ENCODE assay signal across 14 mouse cellular contexts in the genomic region with DNA sequence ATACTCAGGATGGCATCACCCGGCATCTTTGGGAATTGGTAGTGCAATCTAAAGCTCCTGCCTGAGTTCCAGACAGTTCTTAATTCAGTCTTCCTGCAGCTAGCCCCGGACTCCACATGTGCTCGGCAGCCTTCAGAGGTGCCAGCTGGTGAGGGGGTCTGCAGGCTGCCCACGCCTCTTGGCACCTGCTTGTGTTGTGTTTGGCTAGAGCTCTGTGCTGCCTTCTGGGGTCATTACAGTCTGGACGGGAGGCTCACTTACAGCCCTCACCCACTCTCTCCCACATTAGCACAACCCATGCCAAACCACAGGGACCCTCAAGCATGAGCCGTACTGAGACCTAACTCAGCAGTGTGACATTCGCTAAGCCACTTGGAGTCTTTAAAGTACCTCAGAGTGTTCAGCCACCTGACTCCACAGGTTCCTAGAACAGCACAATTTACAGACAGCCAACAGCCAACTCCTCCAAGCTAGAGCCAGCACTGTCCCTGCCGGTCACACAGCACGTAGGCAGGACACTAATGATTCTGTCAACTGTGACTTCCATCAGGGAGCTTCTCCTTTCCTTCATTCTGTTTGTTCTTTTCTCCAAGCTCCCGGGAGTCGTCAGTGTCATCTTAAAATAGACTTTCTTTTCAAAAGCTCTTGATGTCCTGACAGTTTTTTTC.
A peak's percentile ranks its signal among the peaks of the same experiment; 100 is the strongest.
DNase-seq lines count a peak whose midpoint lies in the region; ATAC-seq and TF ChIP-seq lines count a peak whose summit lies in the region.
"Had no signal": no experiment of that assay in that cellular context is flagged by ENCODE, and none has a peak within 500 bp of the region (broad histone marks: within the 10 kb centered on the region; RNA-seq: fewer than 3 reads in every experiment).

No protein-coding gene starts in this region.

- no peak for ATAC-seq in embryonic facial prominence, embryonic 13.5 days (ENCODE audit: insufficient number of reproducible peaks, insufficient read depth, low FRiP score, low TSS enrichment, low read depth)
- peak; percentile 81 for ATAC-seq in hindbrain, embryonic 16.5 days
- no peak for ATAC-seq in erythroblast, adult 5-6 weeks (replicated peaks; ENCODE audit: low FRiP score, poor library complexity, severe bottlenecking)
- no peak for ATAC-seq in kidney, embryonic 15.5 days (replicated peaks; ENCODE audit: low FRiP score)
- ATAC-seq: inflammation-experienced regulatory T-cells, adult 6 months had no signal

- no peak for TF ChIP-seq CTCF in brain, embryonic 14.5 days (IDR thresholded peaks at IDR 0.05; ENCODE audit: borderline replicate concordance, extremely low read depth, insufficient read depth, insufficient read length)

- peaks cover 40% of the 10 kb centered on the region for H3K4me1 ChIP-seq in embryonic facial prominence, embryonic 13.5 days
- peaks cover 23% of the 10 kb centered on the region for H3K4me1 ChIP-seq in embryonic facial prominence, embryonic 10.5 days
- no peaks in the 10 kb centered on the region; the same call in none of the 2 replicates for H3K4me1 ChIP-seq in hindbrain, embryonic 16.5 days (ENCODE audit: control insufficient read depth, insufficient read depth, low read depth, low read length)
- H3K4me1 ChIP-seq in kidney, embryonic 15.5 days, result peaks cover 5% of the 10 kb centered on the region
- H3K4me1 ChIP-seq: liver, embryonic 15.5 days had no signal

- H3K4me3 ChIP-seq in embryonic facial prominence, embryonic 13.5 days, result no peak overlapping the region
- no peak overlapping the region for H3K4me3 ChIP-seq in embryonic facial prominence, embryonic 10.5 days
- H3K4me3 ChIP-seq in hindbrain, embryonic 16.5 days (ENCODE audit: low read length), result no peak overlapping the region
- H3K4me3 ChIP-seq in kidney, embryonic 15.5 days (replicated peaks), result no peak overlapping the region
- H3K4me3 ChIP-seq: liver, embryonic 15.5 days had no signal

- no peak overlapping the region for H3K4me2 ChIP-seq in embryonic facial prominence, embryonic 13.5 days
- no peak overlapping the region for H3K4me2 ChIP-seq in hindbrain, embryonic 16.5 days (ENCODE audit: low read length)
- H3K4me2 ChIP-seq in kidney, embryonic 15.5 days, result no peak overlapping the region
- H3K4me2 ChIP-seq: liver, embryonic 15.5 days had no signal

- 81% methylated on average over 11 of the region's 11 CpGs for WGBS in embryonic facial prominence, embryonic 13.5 days
- WGBS in embryonic facial prominence, embryonic 10.5 days, result 82% methylated on average over 11 of the region's 11 CpGs
- WGBS in hindbrain, embryonic 16.5 days, result 46% methylated on average over 11 of the region's 11 CpGs
- WGBS in kidney, embryonic 15.5 days, result 77% methylated on average over 11 of the region's 11 CpGs

- H3K36me3 ChIP-seq in embryonic facial prominence, embryonic 13.5 days, result 0 out of 2 replicates have a peak, but pooled peaks cover 6% of the 10 kb centered on the region
- H3K36me3 ChIP-seq in embryonic facial prominence, embryonic 10.5 days (replicated peaks), result peaks cover 4% of the 10 kb centered on the region; the same call in 1 of the 2 replicates
- no peaks in the 10 kb centered on the region for H3K36me3 ChIP-seq in hindbrain, embryonic 16.5 days (ENCODE audit: control insufficient read depth, insufficient read depth, low read length)
- H3K36me3 ChIP-seq in kidney, embryonic 15.5 days, result peaks cover 20% of the 10 kb centered on the region; the same call in 1 of the 2 replicates

- H3K27ac ChIP-seq in embryonic facial prominence, embryonic 13.5 days, result peak overlapping the region; percentile 24; the same call in 1 of the 2 replicates
- H3K27ac ChIP-seq in embryonic facial prominence, embryonic 10.5 days (replicated peaks), result no peak overlapping the region
- no peak overlapping the region for H3K27ac ChIP-seq in hindbrain, embryonic 16.5 days (ENCODE audit: low read depth, low read length)
- no peak overlapping the region for H3K27ac ChIP-seq in kidney, embryonic 15.5 days
- H3K27ac ChIP-seq: kidney, postnatal 0 days; liver, embryonic 15.5 days; macrophage had no signal

- no peak for TF ChIP-seq POLR2A in brain, embryonic 14.5 days (IDR thresholded peaks at IDR 0.05; ENCODE audit: borderline replicate concordance, extremely low read depth, insufficient read depth, insufficient read length, poor library complexity, severe bottlenecking)

- H3K9me3 ChIP-seq in embryonic facial prominence, embryonic 13.5 days, result peaks cover 9% of the 10 kb centered on the region; the same call in 1 of the 2 replicates
- H3K9me3 ChIP-seq in embryonic facial prominence, embryonic 10.5 days, result 0 out of 2 replicates have a peak, but pooled peaks cover 3% of the 10 kb centered on the region
- H3K9me3 ChIP-seq in hindbrain, embryonic 16.5 days (ENCODE audit: control insufficient read depth, low read length), result no peaks in the 10 kb centered on the region
- 0 out of 2 replicates have a peak, but pooled peaks cover 5% of the 10 kb centered on the region for H3K9me3 ChIP-seq in kidney, embryonic 15.5 days (replicated peaks)
- H3K9me3 ChIP-seq: liver, embryonic 15.5 days had no signal

- no peaks in the 10 kb centered on the region for H3K27me3 ChIP-seq in embryonic facial prominence, embryonic 13.5 days
- H3K27me3 ChIP-seq in embryonic facial prominence, embryonic 10.5 days (replicated peaks; ENCODE audit: low read depth, poor library complexity, severe bottlenecking), result no peaks in the 10 kb centered on the region
- H3K27me3 ChIP-seq in hindbrain, embryonic 16.5 days (replicated peaks; ENCODE audit: control insufficient read depth, insufficient read depth, low read length), result no peaks in the 10 kb centered on the region
- no peaks in the 10 kb centered on the region for H3K27me3 ChIP-seq in kidney, embryonic 15.5 days
- H3K27me3 ChIP-seq: liver, embryonic 15.5 days had no signal

- no peak overlapping the region for H3K9ac ChIP-seq in embryonic facial prominence, embryonic 13.5 days
- H3K9ac ChIP-seq in hindbrain, embryonic 16.5 days (ENCODE audit: low read depth, low read length), result no peak overlapping the region
- H3K9ac ChIP-seq in kidney, embryonic 15.5 days, result no peak overlapping the region
- H3K9ac ChIP-seq: liver, embryonic 15.5 days had no signal

- DNase-seq in embryonic facial prominence, embryonic 10.5 days (ENCODE audit: low spot score), result no peak
- DNase-seq in layer of hippocampus, adult 9-11 months, result peak; percentile 13
- DNase-seq in layer of hippocampus, adult 9-10 months (ENCODE audit: low spot score), result no peak
- peak; percentile 40 for DNase-seq in brain, embryonic 14.5 days (ENCODE audit: low read depth)
- DNase-seq: adrenal gland, postnatal 36 days; cerebellum, adult 9-11 months had no signal

Comparison
In these comparisons a context has a peak if more than half of its experiments do, and no peak if none do; other contexts are left out.
1. DNase-seq: peak in layer of hippocampus, adult 9-11 months (single experiment) and brain, embryonic 14.5 days (single experiment); none in embryonic facial prominence, embryonic 10.5 days (single experiment) and layer of hippocampus, adult 9-10 months (single experiment).